Mouse (Mus musculus) heart, adult 10 weeks (tissue): Measurements from ENCODE around the gene Kcng3. TPM values are rescaled to one million over a fixed set of nuclear protein-coding genes. Genes with fewer than 3 reads are reported as not detected.

Experiments used
- polyA plus RNA-seq: library from polyadenylated mRNA; stranded (reverse); fragments of 350-450 nt; fragmentation: Illumina TruSeq; extraction: RNeasy Lipid Tissue Mini Kit (QIAGEN cat#74804); gene quantifications from one replicate; pipeline ENCODE4 v1.2.3, GENCODE M21; 2014; ENCODE audit warnings: low read depth, low replicate concordance

The Kcng3 gene
- not detected for polyA plus RNA-seq

DNA sequence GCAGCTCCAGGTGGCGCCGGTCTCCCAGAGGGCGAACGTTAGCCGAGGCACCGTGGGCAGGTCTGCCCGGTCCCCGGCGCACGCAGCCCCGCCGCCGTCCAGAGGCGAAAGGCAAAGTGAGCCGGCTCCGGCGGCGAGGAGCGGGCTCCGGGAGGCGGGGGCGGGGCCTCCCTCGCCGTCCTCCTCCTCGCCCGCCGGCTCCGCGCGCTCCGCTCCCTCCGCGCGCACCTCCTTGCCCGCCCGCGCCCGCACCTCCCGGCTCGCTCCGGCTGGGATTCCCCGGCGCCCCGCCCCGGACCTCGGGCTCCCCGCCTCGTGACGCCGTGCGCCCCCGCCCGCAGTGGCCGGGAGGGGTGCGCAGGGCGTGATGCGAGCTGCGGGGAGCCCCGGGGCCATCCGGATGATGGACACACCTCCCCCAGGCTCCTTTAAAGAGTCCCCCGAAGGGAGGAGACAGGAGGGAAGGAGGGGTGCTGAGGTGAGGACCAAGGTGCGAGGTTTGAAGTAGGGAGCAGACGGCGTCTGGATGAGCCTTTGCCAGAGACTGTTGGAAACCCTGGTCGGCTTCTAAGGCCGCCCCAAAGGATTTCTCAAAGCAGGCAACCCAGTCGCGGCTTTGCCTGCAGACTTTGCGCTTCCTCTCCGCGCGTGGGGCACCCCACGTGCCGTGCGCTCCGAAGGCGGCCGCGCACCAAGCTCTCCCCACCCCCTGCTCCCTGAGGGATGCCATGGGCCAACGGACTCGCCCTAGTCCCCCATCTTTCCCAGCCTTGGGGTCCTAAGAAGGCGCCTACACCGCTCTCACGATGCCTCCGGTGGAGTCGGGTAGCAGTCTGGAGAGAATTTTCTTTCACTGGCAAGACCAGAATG, at the start of gene Kcng3:
Kcng3 (minus strand) TSS at position 113 of the 870 bp plus-strand sequence.

Other genes with a start within 250 kb of the Kcng3 start
- gene Cox7a2l, start 114.6 kb downstream of the Kcng3 start, polyA plus RNA-seq = 479 TPM
- 15.2 TPM for gene Mta3, start 74.3 kb upstream of the Kcng3 start, polyA plus RNA-seq
- 2.0 TPM for gene Haao, start 216.1 kb upstream of the Kcng3 start, polyA plus RNA-seq